Mouse (Mus musculus): ENCODE data around the gene Prpf38b. TPM values are rescaled to one million over a fixed set of nuclear protein-coding genes. Genes with fewer than 3 reads are reported as not detected.
"Not testable (repeated sequence)": the region's sequence is repeated elsewhere in the genome, so short reads cannot be mapped to it uniquely, and the experiment has no call there.

The Prpf38b gene
- total RNA-seq, 2 experiments from 2014 or later: 13.1 to 17.2 TPM

GRCm38 (mm10) chr3:108902934-108903333 lies 8.6 kb downstream of the Prpf38b start:
- intact Hi-C loops (cut with DNase I): no loop called here
- no peak for DNase-seq

DNA sequence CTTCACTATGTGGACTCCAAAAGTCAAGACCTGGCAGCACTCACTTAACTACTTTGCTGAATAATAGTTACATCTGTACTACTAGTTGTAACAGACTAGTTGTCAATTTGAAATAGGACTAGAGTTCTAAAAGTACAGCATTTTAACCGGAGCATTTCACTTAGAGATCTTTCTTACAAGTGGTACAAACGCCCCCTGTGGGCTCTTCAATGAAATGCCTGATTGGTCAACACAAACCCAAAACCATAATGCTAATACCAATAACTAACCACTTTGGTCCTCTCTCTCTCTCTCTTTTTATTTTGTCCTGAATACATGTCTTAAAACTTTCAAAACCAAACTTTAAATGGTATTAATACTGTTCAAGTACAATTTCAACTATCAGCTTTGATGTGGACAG lies 9.5 kb downstream of the Prpf38b start:
- intact Hi-C loops (cut with DNase I): no loop called here
- no peak for DNase-seq

DNA sequence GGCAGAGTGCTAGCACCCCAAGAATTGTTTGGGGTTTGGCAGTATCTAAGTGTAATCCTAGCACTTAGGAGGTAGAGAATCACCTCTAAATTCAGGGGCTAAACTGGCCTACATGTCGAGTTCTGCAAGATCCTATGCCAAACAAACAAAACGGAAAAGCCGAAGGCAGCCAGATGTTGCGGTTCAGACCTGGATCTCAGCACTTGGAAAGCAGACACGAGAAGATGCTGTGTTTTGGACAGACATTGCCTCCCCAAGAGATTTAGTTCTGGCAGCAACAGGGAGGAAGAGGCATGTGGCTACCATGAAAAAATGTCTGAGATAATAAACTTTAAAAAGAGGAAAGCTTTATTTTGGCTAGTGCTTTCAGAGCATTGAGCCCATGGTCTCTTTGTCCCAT lies 10.8 kb downstream of the Prpf38b start:
- intact Hi-C loops (cut with DNase I): no loop called here
- no peak for DNase-seq

GRCm38 (mm10) chr3:108900147-108900546 lies 11.4 kb downstream of the Prpf38b start:
- no peak for DNase-seq
- intact Hi-C loops (cut with DNase I): no loop called here

- intact Hi-C loops (cut with DNase I): loop anchor here (1.0 kb wide), 1 partner anchor 10 kb away; no protein-coding TSS in a partner anchor
- no peak for DNase-seq
Observed at GRCm38 (mm10) chr3:108898640-108899039, 12.9 kb downstream of the Prpf38b start.

DNA sequence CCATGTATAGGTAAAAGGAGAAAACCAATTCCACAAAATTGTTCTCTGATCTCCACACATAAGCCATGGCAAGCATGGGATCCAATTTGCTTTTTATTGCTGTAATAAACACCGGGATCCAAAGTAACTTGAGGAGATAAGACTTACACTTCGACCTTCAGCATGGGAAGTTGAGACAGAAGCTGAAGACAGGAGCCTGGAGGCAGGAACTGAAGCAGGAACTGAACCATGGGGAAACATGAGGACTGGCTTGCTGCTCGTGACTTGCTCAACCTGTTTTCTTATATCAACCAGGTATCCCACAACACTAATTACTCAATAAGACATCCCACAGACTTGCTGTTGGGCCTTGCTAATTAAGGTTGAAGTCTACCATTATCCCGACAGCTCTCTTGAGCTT lies 18.6 kb downstream of the Prpf38b start:
- no peak for DNase-seq
- intact Hi-C loops (cut with DNase I): no loop called here

- intact Hi-C loops (cut with DNase I): no loop called here
- no peak for DNase-seq
Observed at GRCm38 (mm10) chr3:108892080-108892479, 19.4 kb downstream of the Prpf38b start.

DNA sequence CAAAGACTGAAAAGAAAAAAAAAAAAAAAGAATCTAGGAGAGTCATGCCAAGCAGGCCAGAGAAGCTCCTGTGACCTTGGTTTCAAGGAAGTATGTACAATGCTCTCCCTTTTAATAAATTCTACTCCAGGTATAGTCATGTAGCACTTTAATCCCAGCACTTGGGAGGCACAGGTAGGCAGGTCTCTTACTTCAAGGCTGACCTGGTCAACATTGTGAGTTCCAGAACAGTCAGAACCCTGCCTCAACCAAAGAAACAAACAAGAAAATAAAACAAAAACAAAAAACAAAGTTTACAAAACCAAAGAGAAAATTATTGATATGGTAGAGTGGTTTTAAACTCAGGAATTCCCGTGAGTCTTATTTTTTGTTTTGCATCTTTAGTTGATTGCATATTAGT lies 21.6 kb downstream of the Prpf38b start, which contains the start of gene Fndc7:
TSS of gene Fndc7 (minus strand) at position 101 of the 400 bp plus-strand sequence.
- intact Hi-C loops (cut with DNase I): no loop called here
- DNase-seq: no peak

DNA sequence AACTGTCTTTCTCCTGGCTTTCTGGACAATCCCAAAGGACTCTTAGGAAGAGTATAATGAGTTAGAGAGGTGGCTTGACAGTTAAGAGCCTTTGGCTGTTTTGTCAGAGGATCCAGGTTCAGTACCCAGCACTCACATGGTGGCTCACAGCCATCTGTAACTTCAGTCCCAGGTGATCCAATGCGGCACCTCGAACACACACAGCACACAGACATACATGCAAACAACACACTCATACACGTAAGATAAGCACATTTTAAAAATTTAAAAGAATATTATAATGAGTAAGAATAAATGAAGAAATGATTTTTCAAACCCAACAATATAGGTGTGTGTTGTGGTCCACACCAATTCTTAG lies 23.9 kb downstream of the Prpf38b start:
- intact Hi-C loops (cut with DNase I): no loop called here

GRCm38 (mm10) chr3:108886934-108887617 lies 24.5 kb downstream of the Prpf38b start:
- intact Hi-C loops (cut with DNase I): no loop called here
- DNase-seq: no peak

More for the DNA sequence above, 23.9 kb downstream of the Prpf38b start:
- DNase-seq: no peak

DNA sequence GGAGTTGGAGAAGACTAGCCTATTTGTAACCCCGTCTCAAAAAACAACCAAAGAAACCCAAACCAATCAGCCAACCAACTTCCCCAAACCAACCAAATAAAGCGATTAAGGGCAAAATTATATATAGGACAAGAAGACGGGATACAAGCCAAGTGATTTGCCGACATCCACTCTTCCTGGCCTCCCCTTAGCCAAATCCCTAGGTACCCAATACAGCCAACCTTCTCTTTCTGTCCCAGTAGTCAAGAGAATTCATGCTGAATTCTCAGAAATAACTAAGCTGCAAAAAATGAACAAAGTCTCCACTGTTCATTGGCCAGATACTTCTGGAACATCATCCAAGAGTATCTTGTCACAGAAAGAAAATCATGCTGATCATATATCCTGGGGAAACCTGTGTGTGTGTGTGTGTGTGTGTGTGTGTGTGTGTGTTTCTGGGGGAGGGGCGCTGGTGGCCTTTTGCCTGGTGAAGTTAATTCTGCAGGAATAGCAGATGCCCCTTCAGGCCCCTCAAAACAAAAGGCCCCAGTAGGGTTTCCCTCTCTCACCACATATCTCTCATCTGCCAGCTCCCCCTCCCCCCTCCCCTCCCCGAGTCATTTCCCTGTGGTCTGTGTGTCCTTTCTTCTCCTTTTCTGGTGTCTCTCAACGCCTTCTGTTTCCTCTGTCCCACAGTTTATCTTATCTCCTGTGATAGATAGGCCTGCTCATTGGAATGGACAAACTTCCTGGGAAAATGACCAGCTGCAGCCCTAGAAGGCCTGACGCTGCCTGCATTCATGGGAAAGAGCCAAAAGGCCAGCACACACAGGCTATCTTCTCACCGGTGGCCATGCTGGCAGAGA lies 25.6 kb downstream of the Prpf38b start:
- intact Hi-C loops (cut with DNase I): no loop called here
- DNase-seq: no peak

- no peak for DNase-seq
- intact Hi-C loops (cut with DNase I): no loop called here
Observed at GRCm38 (mm10) chr3:108884706-108885289, 26.7 kb downstream of the Prpf38b start.

DNA sequence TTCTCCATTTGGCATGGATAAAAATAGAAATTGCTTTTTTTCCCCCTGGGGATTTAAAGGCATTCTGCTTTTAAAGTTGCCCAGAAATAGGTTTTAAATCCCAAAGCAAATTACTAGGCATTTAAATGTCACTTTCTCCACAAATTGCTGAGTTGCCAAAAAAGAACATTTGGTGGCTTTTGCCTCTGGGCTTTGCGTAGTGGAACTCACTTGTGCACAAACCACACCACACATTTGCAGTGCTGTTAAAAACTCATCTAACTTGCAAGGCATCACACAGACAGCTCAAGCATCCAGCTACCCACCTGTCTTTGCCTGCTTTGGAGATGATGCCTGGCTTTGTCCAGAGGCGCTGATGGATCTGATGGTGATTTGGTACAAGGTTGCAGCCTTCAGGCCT lies 28.5 kb downstream of the Prpf38b start:
- DNase-seq: no peak

GRCm38 (mm10) chr3:108881873-108882272 lies 29.7 kb downstream of the Prpf38b start:
- intact Hi-C loops (cut with DNase I): not testable (repeated sequence)

More for the DNA sequence above, 28.5 kb downstream of the Prpf38b start:
- intact Hi-C loops (cut with DNase I): no loop called here

GRCm38 (mm10) chr3:108880544-108881507 lies 30.7 kb downstream of the Prpf38b start:
- no peak for DNase-seq
- intact Hi-C loops (cut with DNase I): no loop called here

More at GRCm38 (mm10) chr3:108881873-108882272, 29.7 kb downstream of the Prpf38b start:
- DNase-seq: not testable (repeated sequence)

- DNase-seq: no peak
Observed at GRCm38 (mm10) chr3:108879836-108880435, 31.6 kb downstream of the Prpf38b start.

DNA sequence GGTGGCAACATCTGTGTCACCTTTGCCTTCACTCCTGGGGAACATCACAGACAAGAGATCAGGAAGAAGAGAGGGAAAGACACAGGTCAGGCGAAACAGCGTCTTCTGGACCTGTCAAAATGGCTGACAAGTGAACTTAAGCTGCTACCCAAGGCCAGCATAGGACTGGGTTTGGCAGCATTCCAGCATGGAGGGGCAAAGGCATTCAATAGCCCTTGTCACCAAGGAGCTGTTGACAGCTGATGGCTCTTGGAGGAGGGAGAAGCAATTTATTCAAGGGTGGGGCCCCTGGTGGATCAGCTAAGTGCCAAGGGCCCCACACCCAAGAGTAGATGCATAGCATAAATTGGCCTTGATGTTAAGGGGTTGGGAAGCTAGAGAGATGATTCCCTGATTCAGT lies 32.4 kb downstream of the Prpf38b start:
- intact Hi-C loops (cut with DNase I): no loop called here
- DNase-seq: no peak

More at GRCm38 (mm10) chr3:108879836-108880435, 31.6 kb downstream of the Prpf38b start:
- intact Hi-C loops (cut with DNase I): no loop called here

DNA sequence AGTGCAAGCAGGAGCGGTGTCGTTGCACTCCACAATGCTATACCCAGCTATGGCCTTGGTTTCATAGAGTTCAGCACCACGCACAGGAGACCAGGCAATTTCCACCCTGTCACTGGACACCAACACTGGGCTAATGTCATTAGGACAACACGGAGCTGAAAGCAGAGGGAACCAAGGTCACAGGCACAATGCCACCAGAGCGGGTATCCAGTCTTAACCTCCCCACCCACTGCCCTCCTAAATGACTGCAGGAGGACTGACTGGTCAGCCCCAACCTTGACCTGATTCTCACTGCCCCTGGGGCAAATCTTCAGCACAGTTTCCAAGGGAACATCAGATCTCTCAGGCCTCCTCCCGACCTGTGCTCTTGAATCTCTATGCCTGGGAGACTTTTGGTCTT lies 40.9 kb downstream of the Prpf38b start:
- intact Hi-C loops (cut with DNase I): no loop called here
- no peak for DNase-seq

DNA sequence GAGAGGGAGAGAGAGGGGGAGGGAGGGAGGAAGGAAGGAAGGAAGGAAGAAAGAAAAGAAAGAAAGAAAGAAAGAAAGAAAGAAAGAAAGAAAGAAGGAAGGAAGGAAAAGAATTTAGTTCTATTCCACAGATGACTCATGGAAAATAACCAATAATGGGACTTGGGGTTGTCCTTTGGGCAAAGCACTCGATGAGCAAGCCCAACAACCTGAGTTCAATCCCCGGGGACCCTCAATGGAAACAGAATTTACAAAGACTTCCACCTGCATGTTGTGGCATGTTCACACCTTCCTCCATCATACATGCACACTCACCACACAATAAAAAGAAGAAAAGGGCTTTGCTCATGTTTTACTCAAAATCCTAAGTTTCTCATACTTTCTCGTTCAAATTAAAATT lies 44.1 kb downstream of the Prpf38b start:
- DNase-seq: no peak
- intact Hi-C loops (cut with DNase I): no loop called here

GRCm38 (mm10) chr3:108865676-108866075 lies 45.9 kb downstream of the Prpf38b start:
- no peak for DNase-seq
- intact Hi-C loops (cut with DNase I): no loop called here
